8 mouse cellular contexts compared by ENCODE assay signal in the genomic region with DNA sequence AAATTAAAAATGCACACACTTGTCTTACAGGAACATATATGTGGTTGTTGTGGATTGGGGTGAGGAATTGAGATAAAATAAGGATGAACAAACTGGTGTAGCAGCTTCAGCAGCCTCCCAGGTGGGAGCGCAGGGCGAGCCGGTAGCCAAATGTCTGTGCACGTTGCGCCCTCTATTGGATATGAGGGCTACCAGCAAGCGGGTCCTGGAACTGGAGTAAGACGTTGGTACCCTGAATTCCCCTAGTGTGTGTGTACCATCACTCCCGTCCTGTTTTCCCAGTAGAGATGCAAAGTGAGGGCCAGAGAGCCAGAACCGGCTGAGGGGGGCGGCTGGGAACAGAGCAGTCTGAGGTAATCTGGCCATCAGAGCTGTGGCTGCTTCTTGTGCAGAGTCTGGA. TPM values are rescaled to one million over a fixed set of nuclear protein-coding genes. Genes with fewer than 3 reads are reported as not detected.
DNase-seq lines count a peak whose midpoint lies in the region; ATAC-seq and TF ChIP-seq lines count a peak whose summit lies in the region.

No protein-coding gene starts in this region.

- H3K4me1 ChIP-seq in ES-E14 (ENCODE audit: control insufficient read depth in 2 of 2, insufficient read depth in 2 of 2, low read length in 2 of 2, poor library complexity in 1 of 2): no peaks in the 10 kb centered on the region
- H3K4me1 ChIP-seq in kidney, postnatal 0 days (replicated peaks; ENCODE audit: insufficient read depth, low read length): 0 out of 2 replicates have a peak, but pooled peaks cover 4% of the 10 kb centered on the region
- H3K4me1 ChIP-seq in liver, embryonic 14.5 days (replicated peaks; ENCODE audit: control insufficient read depth in 2 of 2, insufficient read depth in 2 of 2, low read length in 1 of 2): no peaks in the 10 kb centered on the region

- in situ Hi-C loops in ES-E14 (cut with MboI; ENCODE audit: low sequenced_read_pairs in 2 of 2, unreplicated experiment in 2 of 2): no loop called here

- no peak overlapping the region for H3K27ac ChIP-seq in ES-E14 (ENCODE audit: insufficient read depth, low read depth, low read length, poor library complexity, severe bottlenecking)
- H3K27ac ChIP-seq in gastrocnemius, adult 2 months: no peak overlapping the region
- no peak overlapping the region for H3K27ac ChIP-seq in kidney, postnatal 0 days
- H3K27ac ChIP-seq in liver, embryonic 14.5 days: no peak overlapping the region

- WGBS in kidney, postnatal 0 days: 12% methylated on average over 10 of the region's 10 CpGs
- 4% methylated on average over 10 of the region's 10 CpGs for WGBS in liver, embryonic 14.5 days (ENCODE audit: insufficient replicate concordance)

- no peak overlapping the region for H3K4me3 ChIP-seq in ES-E14 (ENCODE audit: insufficient read depth in 1 of 2, low read depth in 1 of 2, low read length in 2 of 2, poor library complexity in 1 of 2, severe bottlenecking in 1 of 2)
- no peak overlapping the region for H3K4me3 ChIP-seq in gastrocnemius, adult 2 months
- H3K4me3 ChIP-seq in kidney, postnatal 0 days (replicated peaks; ENCODE audit: low read depth, low read length): no peak overlapping the region
- H3K4me3 ChIP-seq in liver, embryonic 14.5 days (ENCODE audit: insufficient read depth in 1 of 2, low read depth in 2 of 2, low read length in 2 of 2): no peak overlapping the region

- intact Hi-C loops in gastrocnemius, adult 2 months (cut with DNase I): loop anchor here (1.0 kb wide), 2 partner anchors 40 to 55 kb away; no protein-coding TSS in a partner anchor

- no peaks in the 10 kb centered on the region for H3K27me3 ChIP-seq in kidney, postnatal 0 days (ENCODE audit: insufficient read depth, low read length)
- H3K27me3 ChIP-seq in liver, embryonic 14.5 days (ENCODE audit: control insufficient read depth, insufficient read depth, low read length): no peaks in the 10 kb centered on the region; the same call in 1 of the 2 replicates

- no peaks in the 10 kb centered on the region for H3K9me3 ChIP-seq in ES-E14 (ENCODE audit: control insufficient read depth, insufficient read depth, low read depth, low read length)
- no peaks in the 10 kb centered on the region for H3K9me3 ChIP-seq in kidney, postnatal 0 days (replicated peaks; ENCODE audit: low read length)
- no peaks in the 10 kb centered on the region for H3K9me3 ChIP-seq in liver, embryonic 14.5 days (ENCODE audit: control insufficient read depth, low read length)

- peak; percentile 59 for DNase-seq in CD4-positive helper T cell, adult 2 months (ENCODE audit: low read depth, low spot score)
- peak; percentile 59 for DNase-seq in ES-E14 (ENCODE audit: low read depth, low spot score)
- DNase-seq in cerebellum, adult 9-10 months: peak; percentile 76
- DNase-seq in gastrocnemius, adult 2 months: peak; percentile 83
- peak; percentile 80 for DNase-seq in kidney, postnatal 0 days (ENCODE audit: low spot score)
- no peak for DNase-seq in liver, embryonic 14.5 days (ENCODE audit: low read depth in 3 of 3, low spot score in 3 of 3)
- DNase-seq in retina, postnatal 1 day: peak; percentile 77
- DNase-seq in yolk sac, embryonic 10.5 days (ENCODE audit: low spot score): no peak

- no peak for TF ChIP-seq EP300 in liver, embryonic 14.5 days (IDR thresholded peaks at IDR 0.05; ENCODE audit: low read depth)

- ATAC-seq in kidney, postnatal 0 days (replicated peaks; ENCODE audit: low FRiP score, low read depth): peak; percentile 23; the same call in 1 of the 2 replicates
- no peak for ATAC-seq in liver, embryonic 14.5 days (ENCODE audit: insufficient read depth)

- no peak overlapping the region for H3K4me2 ChIP-seq in kidney, postnatal 0 days (ENCODE audit: low read length)
- H3K4me2 ChIP-seq in liver, embryonic 14.5 days (ENCODE audit: low read depth): no peak overlapping the region

- H3K36me3 ChIP-seq in ES-E14 (ENCODE audit: control insufficient read depth, insufficient read depth, low read length, poor library complexity, severe bottlenecking): no peaks in the 10 kb centered on the region
- H3K36me3 ChIP-seq in kidney, postnatal 0 days (ENCODE audit: insufficient read depth, low read length): no peaks in the 10 kb centered on the region
- H3K36me3 ChIP-seq in liver, embryonic 14.5 days (replicated peaks; ENCODE audit: control insufficient read depth, insufficient read depth, low read depth): no peaks in the 10 kb centered on the region

- H3K9ac ChIP-seq in ES-E14 (ENCODE audit: insufficient read depth, low read depth, low read length, poor library complexity, severe bottlenecking): no peak overlapping the region
- no peak overlapping the region for H3K9ac ChIP-seq in kidney, postnatal 0 days (ENCODE audit: low read depth, low read length)
- no peak overlapping the region for H3K9ac ChIP-seq in liver, embryonic 14.5 days (replicated peaks)

- peak; percentile 91 for TF ChIP-seq CTCF in gastrocnemius, adult 2 months (IDR thresholded peaks at IDR 0.05)
- TF ChIP-seq CTCF in kidney, postnatal 0 days (IDR thresholded peaks at IDR 0.05; ENCODE audit: low read depth): peak; percentile 82
- peak; percentile 87 for TF ChIP-seq CTCF in liver, embryonic 14.5 days (IDR thresholded peaks at IDR 0.05; ENCODE audit: low read depth)

TF ChIP-seq in ES-E14, 5 proteins besides CTCF, POLR2A, EP300 and RAD21:
- TF ChIP-seq MAFK (IDR thresholded peaks at IDR 0.05; ENCODE audit: insufficient read depth, low read depth, low read length) (no peak), ZC3H11A (IDR thresholded peaks at IDR 0.05; ENCODE audit: borderline replicate concordance, low read depth, low read length) (0 out of 2 replicates have a peak, but pooled peaks have one; percentile 16)

RNA-seq across cellular contexts. Expression of gene 1600014C23Rik, which starts 15.3 kb away (rescaled TPM):
- 0.58 TPM in 1 of 2 replicates, not detected in the other for total RNA-seq in ES-E14 (2012; rRNA removed)
- under 1 TPM in 1 of 2 experiments, not detected in 1; 0.50 TPM for total RNA-seq in gastrocnemius, adult 2 months (2021)
- 0.66 TPM in 1 of 2 replicates, not detected in the other for polyA plus RNA-seq in kidney, postnatal 0 days (2015; fragmentation: Nextera tagmentation; extraction: Ambion mirVana)
- not detected in 2 replicates for polyA plus RNA-seq in liver, embryonic 14.5 days (2012; rRNA removed)
- not detected in 2 replicates for polyA plus RNA-seq in liver, embryonic 14.5 days (2014; fragmentation: Nextera tagmentation; extraction: Ambion mirVana)

RNA-seq across cellular contexts. Expression of gene Tmem63b, which starts 31.6 kb away (rescaled TPM):
- 89.1 and 139 TPM in 2 replicates for total RNA-seq in ES-E14 (2012; rRNA removed)
- total RNA-seq in gastrocnemius, adult 2 months (2021): 10 to 100 TPM; 66.5 to 81.6 TPM
- polyA plus RNA-seq in kidney, postnatal 0 days (2015; fragmentation: Nextera tagmentation; extraction: Ambion mirVana): 29.6 and 32.7 TPM in 2 replicates
- 10.4 and 11.0 TPM in 2 replicates for polyA plus RNA-seq in liver, embryonic 14.5 days (2012; rRNA removed)
- 4.1 and 5.4 TPM in 2 replicates for polyA plus RNA-seq in liver, embryonic 14.5 days (2014; fragmentation: Nextera tagmentation; extraction: Ambion mirVana)

RNA-seq across cellular contexts. Expression of gene Mrpl14, which starts 32.2 kb away (rescaled TPM):
- total RNA-seq in ES-E14 (2012; rRNA removed): 39.2 and 48.2 TPM in 2 replicates
- 100 to 1,000 TPM in 1 of 2 experiments, 10 to 100 TPM in 1; 99.5 to 139 TPM for total RNA-seq in gastrocnemius, adult 2 months (2021)
- 148 and 160 TPM in 2 replicates for polyA plus RNA-seq in kidney, postnatal 0 days (2015; fragmentation: Nextera tagmentation; extraction: Ambion mirVana)
- 60.8 and 82.6 TPM in 2 replicates for polyA plus RNA-seq in liver, embryonic 14.5 days (2012; rRNA removed)
- polyA plus RNA-seq in liver, embryonic 14.5 days (2014; fragmentation: Nextera tagmentation; extraction: Ambion mirVana): 142 and 148 TPM in 2 replicates

RNA-seq across cellular contexts. Expression of gene Capn11, which starts 59.2 kb away (rescaled TPM):
- total RNA-seq in ES-E14 (2012; rRNA removed): 0.48 TPM in 1 of 2 replicates, not detected in the other
- total RNA-seq in gastrocnemius, adult 2 months (2021): under 1 TPM; 0.59 to 0.98 TPM
- 0.17 TPM in 1 of 2 replicates, not detected in the other for polyA plus RNA-seq in kidney, postnatal 0 days (2015; fragmentation: Nextera tagmentation; extraction: Ambion mirVana)
- not detected in 2 replicates for polyA plus RNA-seq in liver, embryonic 14.5 days (2012; rRNA removed)
- polyA plus RNA-seq in liver, embryonic 14.5 days (2014; fragmentation: Nextera tagmentation; extraction: Ambion mirVana): not detected in 2 replicates

Comparison
In these comparisons a context has a peak if more than half of its experiments do, and no peak if none do; other contexts are left out.
1. DNase-seq: peak in CD4-positive helper T cell, adult 2 months (single experiment), ES-E14 (single experiment), cerebellum, adult 9-10 months (single experiment), gastrocnemius, adult 2 months (single experiment), kidney, postnatal 0 days (single experiment) and retina, postnatal 1 day (single experiment); none in liver, embryonic 14.5 days (0 of 3) and yolk sac, embryonic 10.5 days (single experiment).
2. Peak in every context shown above with its lines, with median percentiles within 50 percentile points of each other: CTCF ChIP-seq.